Mouse (Mus musculus): ENCODE measurements at regions not wholly inside any gene's neighbourhood (a gene's known extent, or its start where the extent isn't known, plus 50 kb on each side); places are given as distances from the start of the nearest gene placed in this dataset.

DNA sequence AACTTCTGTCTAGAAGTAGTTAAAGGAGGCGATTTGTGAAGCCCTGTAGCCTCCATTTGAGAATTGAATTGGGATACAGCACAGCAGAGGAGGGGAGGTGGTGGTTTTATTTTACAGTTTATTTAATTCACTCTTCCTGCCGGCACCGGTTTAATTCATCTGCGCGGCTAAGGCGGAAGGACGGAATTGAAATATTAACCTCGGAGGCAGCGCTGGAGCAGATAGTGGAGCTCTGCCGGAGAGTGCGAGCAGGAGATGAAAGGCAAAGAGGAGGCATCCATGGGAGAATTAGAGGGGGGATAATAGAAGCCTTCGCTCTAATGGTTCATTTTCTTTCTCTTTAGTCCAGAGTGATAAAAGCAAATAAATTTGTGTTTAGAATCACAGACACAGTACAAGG lies 217.6 kb upstream of the Vstm2b start:
- ATAC-seq (ENCODE audit: low FRiP score), result 0 out of 2 replicates have a peak, but pooled peaks have one; percentile 28
- no peaks in the 10 kb centered on the region for H3K36me3 ChIP-seq (replicated peaks; ENCODE audit: control insufficient read depth, insufficient read depth)
- H3K4me2 ChIP-seq (replicated peaks), result 0 out of 2 replicates have a peak overlapping the region, but pooled peaks have one; percentile 21
- no peak overlapping the region for H3K27ac ChIP-seq
- peaks cover 9% of the 10 kb centered on the region for H3K4me1 ChIP-seq (replicated peaks; ENCODE audit: control insufficient read depth, insufficient read depth, low read length)
- no peak overlapping the region for H3K9ac ChIP-seq
- 30% methylated on average over 12 of the region's 12 CpGs for WGBS
- peak; percentile 35 for DNase-seq (ENCODE audit: low spot score)
- no peaks in the 10 kb centered on the region for H3K9me3 ChIP-seq (ENCODE audit: control insufficient read depth, low read length)
- no peak overlapping the region for H3K4me3 ChIP-seq (replicated peaks; ENCODE audit: low read length)
- H3K27me3 ChIP-seq (ENCODE audit: control insufficient read depth, insufficient read depth, low read length), result no peaks in the 10 kb centered on the region; the same call in 1 of the 2 replicates

GRCm38 (mm10) chr7:40680993-40681392 lies 217.1 kb upstream of the Vstm2b start:
- Histone ChIP-seq H3K4me2 (replicated peaks) (0 out of 2 replicates have a peak overlapping the region, but pooled peaks have one; percentile 21), H3K4me1 (replicated peaks; ENCODE audit: control insufficient read depth, insufficient read depth, low read length) (peaks cover 9% of the 10 kb centered on the region), H3K9ac (no peak overlapping the region), H3K27ac (no peak overlapping the region), H3K27me3 (ENCODE audit: control insufficient read depth, insufficient read depth, low read length) (no peaks in the 10 kb centered on the region; the same call in 1 of the 2 replicates), H3K4me3 (replicated peaks; ENCODE audit: low read length) (no peak overlapping the region), H3K36me3 (replicated peaks; ENCODE audit: control insufficient read depth, insufficient read depth) (no peaks in the 10 kb centered on the region), H3K9me3 (ENCODE audit: control insufficient read depth, low read length) (no peaks in the 10 kb centered on the region)
- ATAC-seq (ENCODE audit: low FRiP score), result peak; percentile 67
- no peak for DNase-seq (ENCODE audit: low spot score)
- 33% methylated on average over 6 of the region's 6 CpGs for WGBS

GRCm38 (mm10) chr7:40683176-40683575 lies 215.0 kb upstream of the Vstm2b start:
- peaks cover 9% of the 10 kb centered on the region for H3K4me1 ChIP-seq (replicated peaks; ENCODE audit: control insufficient read depth, insufficient read depth, low read length)
- 63% methylated on average over 1 of the region's 1 CpGs for WGBS
- H3K9me3 ChIP-seq (ENCODE audit: control insufficient read depth, low read length), result no peaks in the 10 kb centered on the region
- no peak overlapping the region for H3K4me2 ChIP-seq (replicated peaks)
- H3K27me3 ChIP-seq (ENCODE audit: control insufficient read depth, insufficient read depth, low read length), result no peaks in the 10 kb centered on the region; the same call in 1 of the 2 replicates
- H3K27ac ChIP-seq, result no peak overlapping the region
- ATAC-seq (ENCODE audit: low FRiP score) (no peak), DNase-seq (ENCODE audit: low spot score) (no peak)
- no peaks in the 10 kb centered on the region for H3K36me3 ChIP-seq (replicated peaks; ENCODE audit: control insufficient read depth, insufficient read depth)
- H3K4me3 ChIP-seq (replicated peaks; ENCODE audit: low read length), result no peak overlapping the region
- H3K9ac ChIP-seq, result no peak overlapping the region

DNA sequence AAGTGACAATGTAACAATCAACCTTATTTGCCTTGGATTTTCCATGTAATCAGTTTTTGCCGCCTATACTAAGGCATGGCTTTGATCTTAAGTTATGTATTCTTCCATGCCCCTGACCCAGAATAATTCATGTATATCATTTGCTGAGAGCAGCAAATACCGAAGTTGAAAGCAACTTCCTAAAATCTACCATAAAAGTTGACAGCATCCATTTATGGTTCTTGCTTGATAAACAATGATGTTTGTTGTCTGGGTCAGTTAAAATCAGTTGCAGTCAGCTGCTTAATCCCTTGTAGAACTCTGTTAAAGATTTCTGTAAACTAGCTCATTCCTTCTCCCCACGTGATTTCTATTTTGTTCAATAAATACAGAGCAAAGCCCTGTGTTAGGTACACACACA lies 214.5 kb upstream of the Vstm2b start:
- 39% methylated on average over 3 of the region's 3 CpGs for WGBS
- Histone ChIP-seq H3K4me3 (replicated peaks; ENCODE audit: low read length) (no peak overlapping the region), H3K27me3 (ENCODE audit: control insufficient read depth, insufficient read depth, low read length) (no peaks in the 10 kb centered on the region; the same call in 1 of the 2 replicates), H3K4me1 (replicated peaks; ENCODE audit: control insufficient read depth, insufficient read depth, low read length) (peaks cover 9% of the 10 kb centered on the region), H3K27ac (no peak overlapping the region), H3K36me3 (replicated peaks; ENCODE audit: control insufficient read depth, insufficient read depth) (no peaks in the 10 kb centered on the region), H3K9ac (no peak overlapping the region), H3K4me2 (replicated peaks) (no peak overlapping the region), H3K9me3 (ENCODE audit: control insufficient read depth, low read length) (no peaks in the 10 kb centered on the region)
- ATAC-seq (ENCODE audit: low FRiP score) (no peak), DNase-seq (ENCODE audit: low spot score) (no peak)

DNA sequence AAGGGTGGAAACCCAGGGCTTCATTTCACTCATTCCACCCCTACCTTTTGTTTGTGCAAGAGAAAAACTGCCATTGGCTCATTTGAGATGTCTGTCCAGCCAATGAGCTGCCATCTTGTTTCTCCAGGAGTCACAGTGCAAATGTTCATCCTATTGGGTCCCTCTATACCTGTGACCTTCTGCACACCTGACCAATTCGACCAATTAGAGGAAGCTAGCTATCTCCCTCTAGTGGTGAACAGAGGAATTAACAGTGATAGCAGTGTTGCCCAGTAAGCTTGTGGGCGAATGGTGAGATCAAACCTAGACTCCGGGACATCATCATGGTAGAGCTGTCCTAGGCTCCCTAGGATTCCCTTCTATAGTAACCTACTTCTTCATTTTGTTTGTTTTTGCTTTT lies 211.1 kb upstream of the Vstm2b start:
- ATAC-seq (ENCODE audit: low FRiP score), result no peak
- Histone ChIP-seq H3K27me3 (ENCODE audit: control insufficient read depth, insufficient read depth, low read length) (no peaks in the 10 kb centered on the region; the same call in 1 of the 2 replicates), H3K4me2 (replicated peaks) (no peak overlapping the region), H3K36me3 (replicated peaks; ENCODE audit: control insufficient read depth, insufficient read depth) (no peaks in the 10 kb centered on the region), H3K4me1 (replicated peaks; ENCODE audit: control insufficient read depth, insufficient read depth, low read length) (no peaks in the 10 kb centered on the region), H3K9me3 (ENCODE audit: control insufficient read depth, low read length) (no peaks in the 10 kb centered on the region), H3K9ac (no peak overlapping the region), H3K4me3 (replicated peaks; ENCODE audit: low read length) (no peak overlapping the region), H3K27ac (no peak overlapping the region)
- DNase-seq (ENCODE audit: low spot score), result no peak
- 93% methylated on average over 3 of the region's 3 CpGs for WGBS

DNA sequence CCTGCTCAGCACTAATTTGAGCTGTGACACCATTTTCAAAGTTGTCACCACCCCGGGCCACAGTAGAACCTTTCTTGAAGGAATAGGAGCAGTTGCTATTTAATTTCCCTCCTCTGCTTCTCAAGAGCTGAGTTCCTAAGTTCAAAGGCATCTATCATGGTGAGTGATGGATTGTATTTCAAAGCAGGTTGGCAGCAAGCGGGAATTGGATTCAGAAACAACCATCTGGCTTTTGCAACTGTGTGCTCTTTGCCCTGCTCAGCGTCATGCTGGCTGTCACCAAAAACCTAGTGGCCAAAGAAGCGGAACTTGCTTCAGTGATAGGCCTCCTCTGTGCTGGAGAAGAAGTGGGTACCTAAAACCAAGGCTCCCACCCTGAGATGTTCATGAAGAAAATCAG lies 209.6 kb upstream of the Vstm2b start:
- H3K9ac ChIP-seq, result no peak overlapping the region
- no peaks in the 10 kb centered on the region for H3K4me1 ChIP-seq (replicated peaks; ENCODE audit: control insufficient read depth, insufficient read depth, low read length)
- ATAC-seq (ENCODE audit: low FRiP score), result no peak
- no peak for DNase-seq (ENCODE audit: low spot score)
- H3K4me2 ChIP-seq (replicated peaks), result no peak overlapping the region
- H3K4me3 ChIP-seq (replicated peaks; ENCODE audit: low read length), result no peak overlapping the region
- no peak overlapping the region for H3K27ac ChIP-seq
- H3K36me3 ChIP-seq (replicated peaks; ENCODE audit: control insufficient read depth, insufficient read depth), result no peaks in the 10 kb centered on the region
- no peaks in the 10 kb centered on the region for H3K9me3 ChIP-seq (ENCODE audit: control insufficient read depth, low read length)
- H3K27me3 ChIP-seq (ENCODE audit: control insufficient read depth, insufficient read depth, low read length), result no peaks in the 10 kb centered on the region
- 71% methylated on average over 4 of the region's 4 CpGs for WGBS

GRCm38 (mm10) chr7:40693755-40694154 lies 204.4 kb upstream of the Vstm2b start:
- Histone ChIP-seq H3K4me3 (replicated peaks; ENCODE audit: low read length) (no peak overlapping the region), H3K27ac (no peak overlapping the region), H3K9me3 (ENCODE audit: control insufficient read depth, low read length) (no peaks in the 10 kb centered on the region), H3K27me3 (ENCODE audit: control insufficient read depth, insufficient read depth, low read length) (no peaks in the 10 kb centered on the region), H3K9ac (no peak overlapping the region), H3K4me1 (replicated peaks; ENCODE audit: control insufficient read depth, insufficient read depth, low read length) (no peaks in the 10 kb centered on the region), H3K4me2 (replicated peaks) (no peak overlapping the region), H3K36me3 (replicated peaks; ENCODE audit: control insufficient read depth, insufficient read depth) (no peaks in the 10 kb centered on the region)
- ATAC-seq (ENCODE audit: low FRiP score) (0 out of 2 replicates have a peak, but pooled peaks have one; percentile 43), DNase-seq (ENCODE audit: low spot score) (no peak)
- 73% methylated on average over 5 of the region's 5 CpGs for WGBS

DNA sequence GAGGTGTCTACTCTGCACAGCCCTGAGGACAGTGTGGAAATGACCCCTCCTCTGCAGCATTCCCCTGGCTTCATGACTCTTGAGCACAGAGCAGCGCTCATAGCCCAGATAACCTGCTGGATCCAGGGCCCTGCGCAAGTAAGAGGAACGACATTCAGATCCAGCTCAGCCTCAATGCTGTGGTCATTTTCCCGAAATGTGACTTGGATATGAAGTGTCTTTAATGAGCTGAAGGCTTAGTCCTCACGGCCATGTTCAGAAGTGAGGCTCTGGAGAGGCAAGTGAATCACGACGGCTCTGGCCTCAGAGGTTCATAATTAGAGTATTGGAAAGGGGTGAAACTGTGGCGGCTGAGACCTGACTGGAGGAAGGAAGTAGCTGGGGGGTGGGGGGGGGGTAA lies 200.6 kb upstream of the Vstm2b start:
- Histone ChIP-seq H3K4me2 (replicated peaks) (no peak overlapping the region), H3K9ac (no peak overlapping the region), H3K4me1 (replicated peaks; ENCODE audit: control insufficient read depth, insufficient read depth, low read length) (no peaks in the 10 kb centered on the region), H3K27me3 (ENCODE audit: control insufficient read depth, insufficient read depth, low read length) (no peaks in the 10 kb centered on the region), H3K36me3 (replicated peaks; ENCODE audit: control insufficient read depth, insufficient read depth) (no peaks in the 10 kb centered on the region), H3K27ac (no peak overlapping the region), H3K9me3 (ENCODE audit: control insufficient read depth, low read length) (no peaks in the 10 kb centered on the region), H3K4me3 (replicated peaks; ENCODE audit: low read length) (no peak overlapping the region)
- DNase-seq (ENCODE audit: low spot score) (no peak), ATAC-seq (ENCODE audit: low FRiP score) (no peak)
- 85% methylated on average over 8 of the region's 8 CpGs for WGBS

DNA sequence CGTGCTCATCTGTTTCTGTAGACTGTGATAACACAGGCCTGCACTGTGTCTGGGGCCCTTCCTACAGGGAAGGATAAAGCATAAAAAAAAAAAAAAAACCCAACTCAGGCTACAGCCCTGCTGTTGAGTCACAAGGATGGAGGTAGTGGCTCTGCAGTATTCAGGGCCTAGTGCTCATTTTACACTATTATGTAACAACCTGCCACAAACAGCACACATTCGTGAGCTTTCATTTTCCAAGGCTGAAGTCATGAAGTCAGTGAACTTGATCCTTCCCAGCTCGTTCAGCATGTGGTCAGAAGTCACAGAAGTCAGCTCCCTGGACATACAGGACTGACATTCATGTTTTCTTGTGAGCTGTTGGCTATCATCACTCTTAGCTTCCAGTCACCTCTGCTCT lies 199.8 kb upstream of the Vstm2b start:
- DNase-seq (ENCODE audit: low spot score) (no peak), ATAC-seq (ENCODE audit: low FRiP score) (no peak)
- Histone ChIP-seq H3K4me2 (replicated peaks) (no peak overlapping the region), H3K27ac (no peak overlapping the region), H3K9me3 (ENCODE audit: control insufficient read depth, low read length) (no peaks in the 10 kb centered on the region), H3K27me3 (ENCODE audit: control insufficient read depth, insufficient read depth, low read length) (no peaks in the 10 kb centered on the region), H3K9ac (no peak overlapping the region), H3K4me1 (replicated peaks; ENCODE audit: control insufficient read depth, insufficient read depth, low read length) (no peaks in the 10 kb centered on the region), H3K4me3 (replicated peaks; ENCODE audit: low read length) (no peak overlapping the region), H3K36me3 (replicated peaks; ENCODE audit: control insufficient read depth, insufficient read depth) (no peaks in the 10 kb centered on the region)
- 68% methylated on average over 3 of the region's 3 CpGs for WGBS

DNA sequence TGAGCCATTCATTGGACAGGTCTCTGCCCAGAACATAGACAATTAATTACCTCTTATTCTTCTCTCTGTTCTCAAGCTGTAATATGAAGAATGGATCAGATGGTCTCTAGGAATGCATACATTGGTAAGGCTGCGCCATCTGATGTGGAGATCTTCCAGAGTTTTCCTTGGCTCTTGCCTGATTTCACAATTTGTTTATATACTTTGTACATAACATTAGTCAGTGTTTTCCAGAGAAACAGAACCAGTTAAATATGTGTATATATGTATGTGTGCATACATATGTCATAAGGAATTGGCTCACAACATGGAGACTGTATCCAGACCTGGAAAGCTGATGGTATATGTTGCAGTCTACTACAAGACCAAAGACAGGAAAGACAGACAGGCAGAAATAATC lies 198.5 kb upstream of the Vstm2b start:
- Histone ChIP-seq H3K36me3 (replicated peaks; ENCODE audit: control insufficient read depth, insufficient read depth) (no peaks in the 10 kb centered on the region), H3K4me2 (replicated peaks) (no peak overlapping the region), H3K27me3 (ENCODE audit: control insufficient read depth, insufficient read depth, low read length) (no peaks in the 10 kb centered on the region), H3K27ac (no peak overlapping the region), H3K4me1 (replicated peaks; ENCODE audit: control insufficient read depth, insufficient read depth, low read length) (no peaks in the 10 kb centered on the region), H3K9me3 (ENCODE audit: control insufficient read depth, low read length) (no peaks in the 10 kb centered on the region), H3K4me3 (replicated peaks; ENCODE audit: low read length) (no peak overlapping the region), H3K9ac (no peak overlapping the region)
- ATAC-seq (ENCODE audit: low FRiP score), result no peak
- 97% methylated on average over 1 of the region's 1 CpGs for WGBS
- no peak for DNase-seq (ENCODE audit: low spot score)
